ENCODE assay signal across 9 mouse cellular contexts in the genomic region with DNA sequence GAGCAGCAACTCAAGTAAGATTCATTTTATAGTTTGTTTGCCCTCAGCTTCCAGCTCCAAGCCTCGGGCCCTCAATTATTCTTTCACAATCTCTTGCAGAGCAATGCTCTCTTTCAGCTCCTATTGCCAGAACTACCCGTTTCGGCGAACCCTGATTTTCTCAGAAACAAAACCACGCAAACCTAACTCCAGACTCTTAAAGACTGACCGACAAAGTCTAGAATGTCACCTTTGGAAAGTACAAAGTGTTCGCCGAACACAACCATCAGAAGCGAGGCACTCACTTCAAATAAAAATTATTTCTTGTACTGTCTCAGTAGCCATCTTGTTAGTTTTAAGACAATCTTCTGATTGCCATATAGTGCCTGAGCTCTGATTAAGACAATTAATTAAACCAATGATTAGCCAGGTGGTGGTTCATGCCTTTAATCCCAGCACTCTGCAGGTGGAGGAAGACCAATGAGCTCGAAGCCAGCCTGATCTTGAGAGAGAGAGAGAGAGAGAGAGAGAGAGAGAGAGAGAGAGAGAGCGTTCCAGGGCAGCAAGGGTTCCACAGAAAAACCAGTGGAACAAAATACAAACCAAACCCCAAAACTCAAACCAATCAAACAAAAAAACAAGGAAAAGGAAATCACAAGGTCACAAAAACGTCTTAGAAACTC. TPM values are rescaled to one million over a fixed set of nuclear protein-coding genes. Genes with fewer than 3 reads are reported as not detected.
DNase-seq lines count a peak whose midpoint lies in the region; ATAC-seq and TF ChIP-seq lines count a peak whose summit lies in the region.
"Had no signal": no experiment of that assay in that cellular context is flagged by ENCODE, and none has a peak within 500 bp of the region (broad histone marks: within the 10 kb centered on the region; RNA-seq: fewer than 3 reads in every experiment).

No protein-coding gene starts in this region.

- H3K4me3 ChIP-seq in heart, embryonic 10.5 days: peak overlapping the region; percentile 83
- H3K4me3 ChIP-seq in ES-Bruce4 (ENCODE audit: low read depth, low read length): peak overlapping the region; percentile 44
- peak overlapping the region; percentile 67 for H3K4me3 ChIP-seq in forebrain, embryonic 12.5 days (replicated peaks)
- H3K4me3 ChIP-seq in limb, embryonic 11.5 days (ENCODE audit: low read depth, low read length): peak overlapping the region; percentile 50
- peak overlapping the region; percentile 91 for H3K4me3 ChIP-seq in small intestine, adult 2 months (ENCODE audit: low read depth, low read length)

- WGBS in heart, embryonic 10.5 days: 80% methylated on average over 12 of the region's 12 CpGs
- WGBS in forebrain, embryonic 12.5 days: 80% methylated on average over 12 of the region's 12 CpGs
- 83% methylated on average over 12 of the region's 12 CpGs for WGBS in limb, embryonic 11.5 days
- 15% methylated on average over 12 of the region's 12 CpGs for WGBS in small intestine, adult 2 months

- TF ChIP-seq EP300 in ES-Bruce4 (IDR thresholded peaks at IDR 0.05; ENCODE audit: insufficient read depth, low read depth, low read length): no peak

- intact Hi-C loops in left cerebral cortex, postnatal 4 days (cut with DNase I): no loop called here

- ATAC-seq in forebrain, embryonic 12.5 days (ENCODE audit: low FRiP score): no peak
- no peak for ATAC-seq in limb, embryonic 11.5 days (ENCODE audit: insufficient number of reproducible peaks, low FRiP score, low TSS enrichment, low read depth)

- DNase-seq in heart, embryonic 10.5 days (ENCODE audit: low spot score): no peak
- no peak for DNase-seq in heart, postnatal 4 days
- DNase-seq in limb, embryonic 11.5 days (ENCODE audit: low spot score): no peak
- DNase-seq in gastrocnemius, adult 18-20 months (ENCODE audit: low spot score): no peak
- DNase-seq in left cerebral cortex, postnatal 4 days: no peak

- peak overlapping the region; percentile 92 for H3K27ac ChIP-seq in heart, embryonic 10.5 days
- no peak overlapping the region for H3K27ac ChIP-seq in ES-Bruce4 (ENCODE audit: insufficient read depth, low read length)
- no peak overlapping the region for H3K27ac ChIP-seq in forebrain, embryonic 12.5 days
- no peak overlapping the region for H3K27ac ChIP-seq in limb, embryonic 11.5 days (replicated peaks; ENCODE audit: low read depth, low read length)
- H3K27ac ChIP-seq in small intestine, adult 2 months (ENCODE audit: insufficient read depth, low read depth, low read length): peak overlapping the region; percentile 21

- H3K27me3 ChIP-seq in heart, embryonic 10.5 days (ENCODE audit: insufficient read depth, poor library complexity, severe bottlenecking): no peaks in the 10 kb centered on the region
- H3K27me3 ChIP-seq in ES-Bruce4 (ENCODE audit: control insufficient read depth, insufficient read depth, low read length, poor library complexity, severe bottlenecking): 0 out of 2 replicates have a peak, but pooled peaks cover 1% of the 10 kb centered on the region
- no peaks in the 10 kb centered on the region for H3K27me3 ChIP-seq in forebrain, embryonic 12.5 days
- H3K27me3 ChIP-seq in limb, embryonic 11.5 days (ENCODE audit: control insufficient read depth, insufficient read depth, low read length): no peaks in the 10 kb centered on the region
- no peaks in the 10 kb centered on the region for H3K27me3 ChIP-seq in small intestine, adult 2 months (ENCODE audit: control insufficient read depth, insufficient read depth, low read length)
- H3K27me3 ChIP-seq: Patski had no signal

- no peak for TF ChIP-seq CTCF in ES-Bruce4 (IDR thresholded peaks at IDR 0.05; ENCODE audit: low read depth, low read length)
- no peak for TF ChIP-seq CTCF in small intestine, adult 2 months (IDR thresholded peaks at IDR 0.05; ENCODE audit: extremely low read depth, insufficient read length, insufficient replicate concordance, low read depth, low read length)

- 0 out of 2 replicates have a peak, but pooled peaks cover 2% of the 10 kb centered on the region for H3K36me3 ChIP-seq in heart, embryonic 10.5 days
- H3K36me3 ChIP-seq in ES-Bruce4 (ENCODE audit: control insufficient read depth, insufficient read depth, low read length, poor library complexity, severe bottlenecking): no peaks in the 10 kb centered on the region
- H3K36me3 ChIP-seq in forebrain, embryonic 12.5 days (replicated peaks): no peaks in the 10 kb centered on the region
- no peaks in the 10 kb centered on the region for H3K36me3 ChIP-seq in limb, embryonic 11.5 days (ENCODE audit: control insufficient read depth, insufficient read depth, low read length)
- no peaks in the 10 kb centered on the region for H3K36me3 ChIP-seq in small intestine, adult 2 months (ENCODE audit: control insufficient read depth, insufficient read depth, low read length)

- H3K4me2 ChIP-seq in forebrain, embryonic 12.5 days: peak overlapping the region; percentile 82
- peak overlapping the region; percentile 84 for H3K4me2 ChIP-seq in limb, embryonic 11.5 days (ENCODE audit: low read depth, severe bottlenecking)

- H3K4me1 ChIP-seq in heart, embryonic 10.5 days: peaks cover 12% of the 10 kb centered on the region; the same call in 1 of the 2 replicates
- no peaks in the 10 kb centered on the region for H3K4me1 ChIP-seq in ES-Bruce4 (ENCODE audit: control insufficient read depth, insufficient read depth, low read length)
- H3K4me1 ChIP-seq in forebrain, embryonic 12.5 days: peaks cover 9% of the 10 kb centered on the region
- no peaks in the 10 kb centered on the region for H3K4me1 ChIP-seq in limb, embryonic 11.5 days (ENCODE audit: control insufficient read depth, insufficient read depth, low read length)
- peaks cover 9% of the 10 kb centered on the region for H3K4me1 ChIP-seq in small intestine, adult 2 months (ENCODE audit: control insufficient read depth, insufficient read depth, insufficient read length, low read length)

- TF ChIP-seq POLR2A in ES-Bruce4 (IDR thresholded peaks at IDR 0.05; ENCODE audit: insufficient read depth, low read length): no peak
- TF ChIP-seq POLR2A in small intestine, adult 2 months (IDR thresholded peaks at IDR 0.05; ENCODE audit: low read depth, low read length): no peak

- H3K9ac ChIP-seq in ES-Bruce4 (ENCODE audit: low read depth, poor library complexity, severe bottlenecking): no peak overlapping the region
- H3K9ac ChIP-seq in forebrain, embryonic 12.5 days: peak overlapping the region; percentile 65
- H3K9ac ChIP-seq in limb, embryonic 11.5 days (ENCODE audit: low read length): peak overlapping the region; percentile 76

- no peaks in the 10 kb centered on the region for H3K9me3 ChIP-seq in heart, embryonic 10.5 days
- no peaks in the 10 kb centered on the region for H3K9me3 ChIP-seq in ES-Bruce4 (replicated peaks; ENCODE audit: control insufficient read depth, insufficient read depth, low read length, poor library complexity, severe bottlenecking)
- no peaks in the 10 kb centered on the region for H3K9me3 ChIP-seq in forebrain, embryonic 12.5 days
- no peaks in the 10 kb centered on the region for H3K9me3 ChIP-seq in limb, embryonic 11.5 days (ENCODE audit: control insufficient read depth, low read length)

RNA-seq across cellular contexts. Expression of a gene that starts 0.7 kb away (rescaled TPM):
- polyA plus RNA-seq in heart, embryonic 10.5 days (2016; fragmentation: Nextera tagmentation; extraction: Ambion mirVana): 79.2 and 113 TPM in 2 replicates
- 100 to 1,000 TPM; 259 to 279 TPM for total RNA-seq in heart, postnatal 4 days (2021)
- polyA plus RNA-seq in ES-Bruce4 (2011; ENCODE audit: insufficient read depth, insufficient read length, low read depth, missing spikeins): 17.9 and 20.7 TPM in 2 replicates
- 79.0 and 86.2 TPM in 2 replicates for polyA plus RNA-seq in forebrain, embryonic 12.5 days (2016; fragmentation: Nextera tagmentation; extraction: Ambion mirVana)
- polyA plus RNA-seq in limb, embryonic 11.5 days (2014; fragmentation: Nextera tagmentation; extraction: Ambion mirVana): 50.0 and 50.8 TPM in 2 replicates
- 8.3 and 12.6 TPM in 2 replicates for polyA plus RNA-seq in small intestine, adult 2 months (2012; rRNA removed)
- 100 to 1,000 TPM; 135 to 164 TPM for total RNA-seq in gastrocnemius, adult 18-20 months (2021)
- total RNA-seq in left cerebral cortex, postnatal 4 days (2021): 100 to 1,000 TPM; 137 to 153 TPM

Comparison
In these comparisons a context has a peak if more than half of its experiments do, and no peak if none do; other contexts are left out.
1. H3K27ac ChIP-seq: peak in heart, embryonic 10.5 days (single experiment) and small intestine, adult 2 months (single experiment); none in ES-Bruce4 (single experiment), forebrain, embryonic 12.5 days (single experiment) and limb, embryonic 11.5 days (single experiment).
2. Peak in every context shown above with its lines, with median percentiles within 50 percentile points of each other: H3K4me3 ChIP-seq.